Mouse (Mus musculus) lung, postnatal 36 days (tissue): ENCODE results near the gene Fam126b.
"Not testable (repeated sequence)": the region's sequence is repeated elsewhere in the genome, so short reads cannot be mapped to it uniquely, and the experiment has no call there.

Source experiments
- DNase-seq: peaks from one replicate; pipeline ENCODE4 v3.0.0; 2022; ENCODE audit warnings: mixed read lengths

Fam126b gene

GRCm38 (mm10) chr1:58586171-58586997 lies at the start of gene Fam126b, which contains the start of gene Ndufb3:
Fam126b (minus strand) TSS chr1:58586323.
Ndufb3 (plus strand) TSS chr1:58586384.
- peak; percentile 93 for DNase-seq

GRCm38 (mm10) chr1:58628847-58629246 lies 42.7 kb upstream of the Fam126b start:
- DNase-seq = not testable (repeated sequence)

- DNase-seq = peak; percentile 53
These were observed 36.0 kb upstream of the Fam126b start for GRCm38 (mm10) chr1:58621996-58622748.

- DNase-seq = no peak
These were observed 35.1 kb upstream of the Fam126b start for GRCm38 (mm10) chr1:58621251-58621650.

GRCm38 (mm10) chr1:58618766-58619165 lies 32.6 kb upstream of the Fam126b start:
- no peak for DNase-seq

GRCm38 (mm10) chr1:58617978-58618668 lies 32.0 kb upstream of the Fam126b start:
- DNase-seq = no peak

- DNase-seq = peak; percentile 30
These were observed 31.0 kb upstream of the Fam126b start for GRCm38 (mm10) chr1:58617076-58617475.

- DNase-seq = no peak
These were observed 30.1 kb upstream of the Fam126b start for GRCm38 (mm10) chr1:58616176-58616575.

GRCm38 (mm10) chr1:58615146-58615545 lies 29.0 kb upstream of the Fam126b start:
- DNase-seq = no peak

- DNase-seq = peak; percentile 66
These were observed 28.3 kb upstream of the Fam126b start for GRCm38 (mm10) chr1:58614424-58614823.

GRCm38 (mm10) chr1:58613786-58614185 lies 27.7 kb upstream of the Fam126b start:
- no peak for DNase-seq

GRCm38 (mm10) chr1:58610611-58611010 lies 24.5 kb upstream of the Fam126b start:
- no peak for DNase-seq

- DNase-seq = peak; percentile 78
These were observed 24.0 kb upstream of the Fam126b start for GRCm38 (mm10) chr1:58610166-58610565.

GRCm38 (mm10) chr1:58609591-58609990 lies 23.5 kb upstream of the Fam126b start:
- DNase-seq = not testable (repeated sequence)

GRCm38 (mm10) chr1:58603738-58604137 lies 17.6 kb upstream of the Fam126b start:
- DNase-seq = no peak

GRCm38 (mm10) chr1:58602681-58603080 lies 16.6 kb upstream of the Fam126b start:
- no peak for DNase-seq

- DNase-seq = no peak
These were observed 1.4 kb upstream of the Fam126b start for GRCm38 (mm10) chr1:58587491-58587890.

GRCm38 (mm10) chr1:58585373-58586170 lies 551 bp downstream of the Fam126b start:
- peak; percentile 13 for DNase-seq

- peak; percentile 42 for DNase-seq
These were observed 1.9 kb downstream of the Fam126b start for GRCm38 (mm10) chr1:58584271-58584670.

- no peak for DNase-seq
These were observed 3.5 kb downstream of the Fam126b start for GRCm38 (mm10) chr1:58582611-58583010.

- peak; percentile 58 for DNase-seq
These were observed 6.9 kb downstream of the Fam126b start for GRCm38 (mm10) chr1:58579179-58579578.

- no peak for DNase-seq
These were observed 15.7 kb downstream of the Fam126b start for GRCm38 (mm10) chr1:58570437-58570836.
